Mouse (Mus musculus): ENCODE measurements around the gene Map2k6. TPM values are rescaled to one million over a fixed set of nuclear protein-coding genes. Genes with fewer than 3 reads are reported as not detected.
A peak's percentile ranks its signal among the peaks of the same experiment; 100 is the strongest.

The Map2k6 gene
- total RNA-seq, 2 experiments from 2014 or later = 23.0 to 25.3 TPM

- intact Hi-C loops (cut with DNase I) = no loop called here
- DNase-seq (ENCODE audit: extremely low spot score in 1 of 2, low spot score in 2 of 2) = no peak
Observed at GRCm38 (mm10) chr11:110473495-110473894, 74.6 kb downstream of the Map2k6 start.

- DNase-seq (ENCODE audit: extremely low spot score in 1 of 2, low spot score in 2 of 2) = no peak
- intact Hi-C loops (cut with DNase I) = no loop called here
Observed at GRCm38 (mm10) chr11:110476361-110477151, 77.6 kb downstream of the Map2k6 start.

GRCm38 (mm10) chr11:110477961-110478869, 79.3 kb downstream of the Map2k6 start:
- no peak for DNase-seq (ENCODE audit: extremely low spot score in 1 of 2, low spot score in 2 of 2)
- intact Hi-C loops (cut with DNase I) = no loop called here

GRCm38 (mm10) chr11:110478978-110479384, 80.1 kb downstream of the Map2k6 start:
- DNase-seq (ENCODE audit: extremely low spot score in 1 of 2, low spot score in 2 of 2) = no peak
- intact Hi-C loops (cut with DNase I) = no loop called here

- intact Hi-C loops (cut with DNase I) = no loop called here
- DNase-seq (ENCODE audit: extremely low spot score in 1 of 2, low spot score in 2 of 2) = no peak
Observed at GRCm38 (mm10) chr11:110481406-110481805, 82.5 kb downstream of the Map2k6 start.

GRCm38 (mm10) chr11:110482176-110482575, 83.3 kb downstream of the Map2k6 start:
- intact Hi-C loops (cut with DNase I) = no loop called here
- no peak for DNase-seq (ENCODE audit: extremely low spot score in 1 of 2, low spot score in 2 of 2)

- intact Hi-C loops (cut with DNase I) = no loop called here
- DNase-seq (ENCODE audit: extremely low spot score in 1 of 2, low spot score in 2 of 2) = no peak
Observed at GRCm38 (mm10) chr11:110482649-110483048, 83.7 kb downstream of the Map2k6 start.

GRCm38 (mm10) chr11:110483165-110483564, 84.2 kb downstream of the Map2k6 start:
- intact Hi-C loops (cut with DNase I) = no loop called here
- DNase-seq (ENCODE audit: extremely low spot score in 1 of 2, low spot score in 2 of 2) = no peak

GRCm38 (mm10) chr11:110484426-110484825, 85.5 kb downstream of the Map2k6 start:
- no peak for DNase-seq (ENCODE audit: extremely low spot score in 1 of 2, low spot score in 2 of 2)
- intact Hi-C loops (cut with DNase I) = no loop called here

- DNase-seq (ENCODE audit: extremely low spot score in 1 of 2, low spot score in 2 of 2) = no peak
- intact Hi-C loops (cut with DNase I) = no loop called here
Observed at GRCm38 (mm10) chr11:110485081-110485480, 86.2 kb downstream of the Map2k6 start.

- intact Hi-C loops (cut with DNase I) = no loop called here
Observed at GRCm38 (mm10) chr11:110487796-110488195, 88.9 kb downstream of the Map2k6 start.

GRCm38 (mm10) chr11:110488301-110488700, 89.4 kb downstream of the Map2k6 start:
- intact Hi-C loops (cut with DNase I) = no loop called here
- DNase-seq (ENCODE audit: extremely low spot score in 1 of 2, low spot score in 2 of 2) = no peak

More at GRCm38 (mm10) chr11:110487796-110488195, 88.9 kb downstream of the Map2k6 start:
- DNase-seq (ENCODE audit: extremely low spot score in 1 of 2, low spot score in 2 of 2) = no peak

GRCm38 (mm10) chr11:110495323-110496060, 96.6 kb downstream of the Map2k6 start:
- DNase-seq (ENCODE audit: extremely low spot score in 1 of 2, low spot score in 2 of 2) = no peak
- intact Hi-C loops (cut with DNase I) = loop anchor here (5.0 kb wide), 2 partner anchors 128 to 1037 kb away; no protein-coding TSS in a partner anchor

- DNase-seq (ENCODE audit: extremely low spot score in 1 of 2, low spot score in 2 of 2) = peak; percentile 55 to 70
- intact Hi-C loops (cut with DNase I) = loop anchor here (5.0 kb wide), 2 partner anchors 129 to 1036 kb away; no protein-coding TSS in a partner anchor
Observed at GRCm38 (mm10) chr11:110496061-110496446, 97.1 kb downstream of the Map2k6 start.

- intact Hi-C loops (cut with DNase I) = loop anchor here (5.0 kb wide), 2 partner anchors 130 to 1035 kb away; no protein-coding TSS in a partner anchor
- DNase-seq (ENCODE audit: extremely low spot score in 1 of 2, low spot score in 2 of 2) = no peak
Observed at GRCm38 (mm10) chr11:110497743-110498142, 98.8 kb downstream of the Map2k6 start.

- peak in 1 of 2 experiments; percentile 41 for DNase-seq (ENCODE audit: extremely low spot score in 1 of 2, low spot score in 2 of 2)
- intact Hi-C loops (cut with DNase I) = loop anchor here (5.0 kb wide), 2 partner anchors 131 to 1034 kb away; no protein-coding TSS in a partner anchor
Observed at GRCm38 (mm10) chr11:110498651-110499213, 99.8 kb downstream of the Map2k6 start.

GRCm38 (mm10) chr11:110502937-110503670, 104.2 kb downstream of the Map2k6 start:
- no peak for DNase-seq (ENCODE audit: extremely low spot score in 1 of 2, low spot score in 2 of 2)
- intact Hi-C loops (cut with DNase I) = loop anchor here (10.0 kb wide), 1 partner anchor 942 kb away; no protein-coding TSS in a partner anchor

GRCm38 (mm10) chr11:110511466-110511865, 112.5 kb downstream of the Map2k6 start:
- no peak for DNase-seq (ENCODE audit: extremely low spot score in 1 of 2, low spot score in 2 of 2)
- intact Hi-C loops (cut with DNase I) = no loop called here
